Mouse (Mus musculus) liver, adult (tissue): ENCODE results near the gene Tbx19.

Experiments
- GATA4 ChIP-seq: IDR thresholded peaks from 2 replicates; pipeline ENCODE4 v1.6.1; 2014; ENCODE audit warnings: mild to moderate bottlenecking, low read length; ENCODE audit not compliant: insufficient replicate concordance

Gene Tbx19

GRCm38 (mm10) chr1:165190571-165191273, 30.1 kb upstream of the Tbx19 start:
- no peak for TF ChIP-seq GATA4

GRCm38 (mm10) chr1:165190068-165190467, 29.5 kb upstream of the Tbx19 start:
- no peak for TF ChIP-seq GATA4

DNA sequence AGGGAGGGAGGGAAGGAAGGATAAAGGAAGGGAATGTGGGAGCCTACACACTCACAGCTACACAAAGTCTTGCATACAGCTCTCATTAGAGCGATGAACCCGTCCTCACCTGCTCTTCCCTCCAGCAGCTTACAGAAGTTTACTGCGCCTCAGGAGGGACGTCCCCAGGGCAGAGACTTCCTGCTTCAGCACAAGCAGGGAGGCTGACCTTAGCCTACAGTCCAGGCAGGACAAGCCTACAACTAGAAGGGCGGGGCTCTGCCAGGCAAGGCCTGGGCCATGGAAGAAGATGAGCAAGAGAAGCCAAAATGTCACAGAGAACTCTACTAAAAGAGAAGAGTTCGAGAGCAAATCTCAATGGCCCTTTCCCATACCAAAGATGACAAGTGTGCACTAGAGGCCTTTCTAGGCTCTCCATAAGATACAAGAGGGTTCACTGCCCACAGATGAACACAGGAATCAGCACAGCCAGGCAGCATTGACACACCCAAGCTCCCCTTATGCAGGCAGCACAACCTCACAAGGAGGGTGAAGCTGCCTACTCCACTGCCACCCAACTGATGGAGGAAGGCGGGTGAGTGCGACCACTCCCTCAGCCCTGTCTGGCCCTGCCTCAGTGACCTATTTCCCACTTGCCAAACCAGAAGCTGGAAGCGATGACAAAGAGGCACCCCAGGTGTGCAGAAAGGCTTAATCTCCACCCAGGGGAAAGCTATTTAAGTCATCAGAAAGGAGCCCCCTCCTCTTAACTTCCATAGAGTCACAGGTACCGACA, 28.4 kb upstream of the Tbx19 start:
- no peak for TF ChIP-seq GATA4

GRCm38 (mm10) chr1:165187357-165187756, 26.8 kb upstream of the Tbx19 start:
- no peak for TF ChIP-seq GATA4

DNA sequence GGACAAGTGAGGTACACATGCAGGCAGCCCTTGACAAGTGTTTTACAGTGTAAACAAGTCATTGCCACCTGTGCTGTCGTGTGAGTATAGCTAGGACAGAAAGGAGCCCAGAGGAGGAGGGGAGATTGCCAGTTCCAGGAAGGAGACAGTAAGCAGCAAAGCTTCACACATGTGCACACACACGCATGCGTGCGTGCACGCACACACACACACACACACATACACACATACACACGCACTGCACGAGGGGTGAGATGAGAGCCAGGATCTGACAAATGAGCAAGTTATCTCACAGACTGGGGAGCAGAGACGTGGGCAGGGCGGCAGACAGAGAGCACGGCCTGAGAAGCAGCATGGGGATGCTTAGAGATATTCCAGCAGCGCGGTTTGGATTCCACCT, 25.9 kb upstream of the Tbx19 start:
- TF ChIP-seq GATA4, result no peak

DNA sequence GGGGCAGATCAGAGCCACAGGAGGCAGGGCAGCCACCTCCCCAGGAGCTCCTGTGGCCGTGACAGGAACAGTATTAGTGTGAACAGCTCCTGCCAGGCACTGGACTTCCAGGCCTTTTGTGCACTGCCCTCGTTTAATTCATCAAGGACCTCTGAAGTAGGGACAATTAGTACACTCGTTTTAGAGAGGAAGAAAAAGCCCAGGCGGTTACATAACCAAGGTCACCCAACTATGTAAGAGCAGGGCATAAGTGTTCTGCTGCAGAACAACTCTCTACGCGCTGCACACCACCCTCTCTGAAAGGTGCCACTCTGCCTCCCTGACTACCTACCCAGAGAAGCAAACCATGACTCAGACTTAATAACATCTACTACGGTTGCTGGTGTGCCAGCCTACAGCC, 24.5 kb upstream of the Tbx19 start:
- no peak for TF ChIP-seq GATA4

GRCm38 (mm10) chr1:165184178-165184577, 23.6 kb upstream of the Tbx19 start:
- no peak for TF ChIP-seq GATA4

GRCm38 (mm10) chr1:165183400-165183799, 22.8 kb upstream of the Tbx19 start:
- TF ChIP-seq GATA4, result no peak

GRCm38 (mm10) chr1:165179321-165179720, 18.7 kb upstream of the Tbx19 start:
- TF ChIP-seq GATA4, result no peak

GRCm38 (mm10) chr1:165178075-165178474, 17.5 kb upstream of the Tbx19 start:
- peak; percentile 47; the same call in 1 of the 2 replicates for TF ChIP-seq GATA4

DNA sequence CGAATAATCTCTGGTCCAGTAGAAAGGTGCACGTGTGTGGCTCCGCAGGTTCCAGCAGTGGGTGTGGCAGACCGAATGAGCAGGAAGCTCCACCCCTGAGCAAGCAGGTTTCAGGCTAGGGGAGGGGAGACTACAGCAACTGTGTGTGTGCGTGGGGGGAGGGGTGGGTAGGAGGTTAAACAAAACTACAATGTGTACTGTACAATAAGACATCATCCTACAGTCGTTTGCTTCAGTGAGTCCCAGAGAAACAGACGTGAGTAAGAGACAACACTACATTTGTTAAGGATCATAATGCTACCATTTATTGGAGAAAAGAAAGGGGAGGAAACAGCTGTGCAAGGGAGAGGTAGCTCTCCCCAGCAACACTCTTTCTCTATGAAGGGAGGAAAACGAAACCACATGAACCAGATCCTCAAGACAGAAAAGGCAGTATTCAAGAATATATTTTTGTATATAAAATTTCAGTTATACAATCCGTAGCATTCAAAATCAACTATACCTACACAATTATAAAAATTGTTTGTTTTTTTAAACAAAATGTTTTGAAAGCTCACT, 13.6 kb upstream of the Tbx19 start:
- no peak for TF ChIP-seq GATA4

- TF ChIP-seq GATA4, result no peak
Measured at GRCm38 (mm10) chr1:165171277-165171676, 10.7 kb upstream of the Tbx19 start.

DNA sequence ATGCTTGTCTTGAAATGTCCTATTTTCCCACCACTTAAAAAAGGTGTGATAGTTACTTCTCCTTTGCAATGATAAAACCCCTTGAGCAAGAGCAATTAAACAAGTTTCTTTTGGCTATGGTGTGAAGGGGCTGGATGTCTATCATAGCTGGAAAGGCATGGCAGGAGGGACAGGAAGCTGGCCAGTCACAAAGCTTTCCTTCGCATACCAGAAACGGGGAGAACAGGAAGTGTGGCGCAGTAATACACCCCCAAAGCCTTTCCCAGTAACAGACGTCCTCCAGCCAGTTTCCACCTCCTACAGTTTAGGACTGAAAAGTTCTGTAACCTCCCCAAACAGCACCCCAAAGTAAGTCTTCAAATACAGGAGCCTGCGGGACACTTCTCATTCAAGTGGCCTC, 9.6 kb upstream of the Tbx19 start:
- TF ChIP-seq GATA4, result no peak

DNA sequence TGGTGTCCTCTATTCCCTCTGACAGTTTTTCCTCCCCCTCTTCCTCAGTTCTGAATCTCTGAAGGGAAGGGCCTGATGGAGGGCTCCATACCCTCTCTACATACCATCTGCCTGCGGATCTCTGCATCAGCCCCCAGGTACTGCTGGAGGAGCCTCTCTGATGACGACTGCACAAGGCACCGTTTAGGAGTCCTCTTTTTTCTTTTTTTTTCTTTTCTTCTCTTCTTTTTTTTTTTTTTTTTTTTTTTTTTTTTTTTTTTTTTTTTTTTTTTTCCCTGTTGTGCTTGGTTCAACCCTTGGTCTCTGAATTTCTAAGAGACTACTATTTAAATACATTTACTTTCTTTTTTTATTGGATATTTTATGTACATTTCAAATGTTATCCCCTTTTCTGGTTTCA, 8.9 kb upstream of the Tbx19 start:
- no peak for TF ChIP-seq GATA4

- TF ChIP-seq GATA4, result no peak
Measured at GRCm38 (mm10) chr1:165164920-165165319, 4.3 kb upstream of the Tbx19 start.

DNA sequence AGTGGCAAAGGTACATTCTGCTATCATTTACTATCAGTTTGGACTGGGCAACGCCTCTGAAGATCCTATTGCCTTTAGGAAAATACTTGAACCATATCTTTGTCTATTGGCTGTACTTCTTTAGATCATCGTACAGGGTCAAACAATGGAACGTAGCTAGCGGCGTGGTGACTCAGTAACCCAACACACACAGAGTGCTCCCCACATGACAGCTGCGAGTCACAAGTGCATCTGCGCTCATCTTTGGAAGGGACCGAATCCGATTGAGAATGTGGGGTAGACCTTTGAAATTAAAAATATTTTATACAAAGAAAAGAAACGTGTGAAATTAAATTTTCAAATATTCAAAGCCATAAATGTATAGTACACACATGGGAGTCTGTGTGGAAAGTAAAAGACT, 1.7 kb downstream of the Tbx19 start:
- TF ChIP-seq GATA4, result no peak

DNA sequence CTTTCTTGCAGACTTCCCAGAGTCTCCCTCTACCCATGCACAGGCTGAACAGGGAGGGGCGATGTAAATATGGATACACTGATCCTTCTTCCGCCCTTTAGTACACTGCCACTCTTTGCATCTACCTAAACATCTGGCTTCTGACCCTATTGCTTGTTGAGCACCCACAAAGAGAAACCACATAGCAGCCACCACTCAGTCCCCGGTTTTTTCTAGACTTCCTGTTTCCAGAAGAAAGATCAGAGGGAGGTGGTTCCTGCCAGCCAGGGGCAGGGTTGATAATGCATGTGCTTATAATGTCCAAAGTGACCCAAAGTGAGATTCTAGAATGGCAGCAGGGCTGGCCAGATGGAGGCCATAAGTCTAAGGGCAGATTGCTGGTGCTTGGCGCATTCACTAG, 6.4 kb downstream of the Tbx19 start:
- TF ChIP-seq GATA4, result no peak

- TF ChIP-seq GATA4, result no peak
Measured at GRCm38 (mm10) chr1:165151216-165151615, 9.4 kb downstream of the Tbx19 start.
